Mouse (Mus musculus) neural tube, embryonic 15.5 days (tissue): ENCODE data around the gene Mypop. TPM values are rescaled to one million over a fixed set of nuclear protein-coding genes. Genes with fewer than 3 reads are reported as not detected.

ENCODE experiments used
- ATAC-seq: fragments of 200-750 bp; cut with Nextera tagmentation; 2 replicates; pipeline ENCODE4 v1.8.0; 2017; ENCODE audit warnings: mild to moderate bottlenecking, moderate TSS enrichment, moderate library complexity; ENCODE audit not compliant: low FRiP score
- H3K27ac ChIP-seq: fragments of 300-500 bp; sonication (generic); replicated peaks from 2 replicates; pipeline ENCODE4 v1.5.1; 2015; ENCODE audit warnings: mild to moderate bottlenecking, inconsistent platforms
- H3K27me3 ChIP-seq: fragments of 300-500 bp; sonication (generic); replicated peaks from 2 replicates; pipeline ENCODE4 v1.6.1; 2015; ENCODE audit warnings: inconsistent platforms
- H3K36me3 ChIP-seq: fragments of 300-500 bp; sonication (generic); 2 replicates; pipeline ENCODE4 v1.6.1; 2015; ENCODE audit warnings: inconsistent platforms
- H3K4me1 ChIP-seq: fragments of 300-500 bp; sonication (generic); 2 replicates; pipeline ENCODE4 v1.6.1; 2015; ENCODE audit warnings: inconsistent platforms
- H3K4me2 ChIP-seq: fragments of 300-500 bp; sonication (generic); 2 replicates; pipeline ENCODE4 v1.6.1; 2015; ENCODE audit warnings: inconsistent platforms, mild to moderate bottlenecking, moderate library complexity
- H3K4me3 ChIP-seq: fragments of 300-500 bp; sonication (generic); replicated peaks from 2 replicates; pipeline ENCODE4 v1.5.1; 2015; ENCODE audit warnings: mild to moderate bottlenecking, inconsistent platforms
- H3K9ac ChIP-seq: fragments of 300-500 bp; sonication (generic); replicated peaks from 2 replicates; pipeline ENCODE4 v1.6.1; 2015; ENCODE audit warnings: mild to moderate bottlenecking, inconsistent platforms
- H3K9me3 ChIP-seq: fragments of 300-500 bp; sonication (generic); replicated peaks from 2 replicates; pipeline ENCODE4 v1.6.1; 2016; ENCODE audit warnings: inconsistent platforms
- WGBS: fragments of 180-500 bp; shearing (Covaris S2); methylation state at CpG from one replicate; pipeline ENCODE4 v1.1.7; 2015; ENCODE audit warnings: mixed read lengths; 5-methylcytosine and 5-hydroxymethylcytosine counted together
- polyA plus RNA-seq: library from polyadenylated mRNA; unstranded; fragments of >200 nt; fragmentation: Nextera tagmentation; extraction: Ambion mirVana; gene quantifications from 2 replicates; pipeline ENCODE4 v1.2.1, GENCODE M21; 2015

The Mypop gene
- polyA plus RNA-seq, 1 experiment from 2014 or later, result 8.0 TPM

DNA sequence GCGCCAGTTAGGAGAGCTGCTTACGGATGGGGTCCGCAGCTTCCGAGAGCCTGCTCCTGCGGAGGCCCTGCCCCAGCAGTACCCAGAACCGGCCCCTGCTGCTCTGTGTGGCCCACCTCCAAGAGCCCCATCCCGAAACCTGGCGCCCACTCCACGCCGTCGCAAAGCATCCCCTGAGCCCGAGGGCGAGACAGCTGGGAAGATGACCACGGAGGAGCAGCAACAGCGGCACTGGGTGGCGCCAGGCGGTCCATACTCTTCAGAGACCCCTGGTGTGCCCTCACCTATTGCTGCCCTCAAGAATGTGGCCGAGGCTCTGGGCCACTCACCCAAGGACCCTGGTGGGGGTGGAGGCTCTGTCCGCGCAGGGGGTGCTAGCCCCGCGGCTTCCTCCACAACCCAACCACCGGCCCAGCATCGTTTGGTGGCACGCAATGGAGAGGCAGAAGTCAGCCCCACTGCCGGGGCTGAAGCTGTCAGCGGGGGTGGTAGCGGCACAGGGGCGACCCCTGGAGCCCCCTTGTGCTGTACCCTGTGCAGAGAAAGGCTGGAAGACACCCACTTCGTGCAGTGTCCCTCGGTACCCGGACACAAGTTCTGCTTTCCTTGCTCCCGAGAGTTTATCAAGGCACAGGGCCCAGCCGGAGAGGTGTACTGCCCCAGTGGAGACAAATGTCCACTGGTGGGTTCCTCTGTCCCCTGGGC lies 14.5 kb downstream of the Mypop start:
- no peaks in the 10 kb centered on the region for H3K9me3 ChIP-seq
- no peak overlapping the region for H3K27ac ChIP-seq
- peak overlapping the region; percentile 87 for H3K9ac ChIP-seq
- H3K4me1 ChIP-seq, result peaks cover 58% of the 10 kb centered on the region
- H3K4me3 ChIP-seq, result peak overlapping the region; percentile 84
- H3K27me3 ChIP-seq, result no peaks in the 10 kb centered on the region
- ATAC-seq, result no peak
- H3K36me3 ChIP-seq, result peaks cover 17% of the 10 kb centered on the region
- H3K4me2 ChIP-seq, result peak overlapping the region; percentile 98
- WGBS, result 81% methylated on average over 34 of the region's 34 CpGs

DNA sequence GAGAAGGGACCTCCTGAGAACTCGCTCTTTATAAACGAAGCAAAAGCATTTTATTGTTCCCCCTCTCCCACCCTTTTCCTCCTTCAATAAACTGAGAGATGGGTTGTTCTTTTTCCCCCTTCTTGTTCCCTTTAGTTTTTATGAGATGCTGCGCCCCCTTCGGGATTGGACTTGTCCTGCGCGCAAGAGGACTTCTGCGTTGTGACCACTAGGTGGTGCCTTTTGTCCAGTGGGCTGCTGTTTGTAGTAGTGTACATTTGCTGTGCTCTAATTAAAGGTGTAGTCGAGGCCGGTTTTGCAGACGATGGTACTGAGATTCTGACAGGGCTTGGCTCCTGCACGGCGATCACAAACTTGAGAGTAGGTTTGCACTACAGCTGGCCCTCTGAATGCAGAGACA lies 15.4 kb downstream of the Mypop start:
- Histone ChIP-seq H3K4me1 (peaks cover 49% of the 10 kb centered on the region), H3K4me3 (0 out of 2 replicates have a peak overlapping the region, but pooled peaks have one; percentile 7), H3K9ac (no peak overlapping the region), H3K27ac (no peak overlapping the region), H3K36me3 (peaks cover 17% of the 10 kb centered on the region), H3K9me3 (no peaks in the 10 kb centered on the region), H3K27me3 (no peaks in the 10 kb centered on the region), H3K4me2 (peak overlapping the region; percentile 98)
- no peak for ATAC-seq
- 6% methylated on average over 12 of the region's 12 CpGs for WGBS

DNA sequence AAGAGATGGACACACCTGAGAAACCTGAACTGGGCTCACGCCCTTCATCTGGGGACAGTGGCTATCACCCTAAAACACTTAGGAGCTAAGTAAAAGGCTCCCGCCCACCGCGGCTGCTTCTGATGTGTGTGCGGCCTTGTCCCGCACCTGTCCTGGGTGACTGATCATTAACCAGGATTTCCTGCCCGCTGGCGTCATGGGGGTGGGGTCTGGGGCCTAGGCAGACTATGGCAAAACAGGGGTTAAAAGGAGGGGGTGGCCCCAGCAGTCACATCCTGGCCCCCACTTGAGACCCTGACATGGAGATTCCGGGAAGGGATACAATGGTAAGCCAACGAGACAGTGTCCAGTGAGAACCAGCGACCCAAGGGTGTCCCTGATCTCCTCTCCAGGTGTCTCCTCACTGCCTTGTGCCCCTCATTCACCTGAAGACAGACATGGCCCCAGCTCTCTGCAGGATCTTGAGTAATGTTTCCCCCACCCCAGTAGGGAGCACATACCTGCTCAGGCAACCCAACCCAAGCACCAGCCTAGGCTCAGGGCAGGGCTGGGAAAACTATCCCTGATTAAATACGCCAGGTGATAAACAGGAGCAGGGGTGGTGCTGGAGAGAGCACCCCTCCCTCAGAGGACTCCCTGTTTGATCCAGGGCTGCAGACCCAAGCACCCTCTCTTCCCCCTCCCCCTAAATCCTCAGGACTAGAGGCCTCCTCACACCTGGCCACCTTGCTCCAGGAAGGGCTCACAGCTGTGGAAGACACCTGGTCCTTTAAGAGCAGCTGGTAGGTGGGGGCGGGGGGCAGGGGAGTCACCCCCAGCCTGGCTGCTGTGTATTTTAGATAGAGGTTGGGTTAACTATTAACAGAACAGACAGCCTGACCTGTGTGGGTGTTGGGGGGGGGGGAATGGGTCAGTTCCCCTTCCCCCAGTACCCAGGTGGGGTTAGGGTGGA lies 16.3 kb downstream of the Mypop start:
- 0 out of 2 replicates have a peak overlapping the region, but pooled peaks have one; percentile 7 for H3K4me3 ChIP-seq
- no peak overlapping the region for H3K27ac ChIP-seq
- no peaks in the 10 kb centered on the region for H3K9me3 ChIP-seq
- H3K4me1 ChIP-seq, result peaks cover 46% of the 10 kb centered on the region
- H3K27me3 ChIP-seq, result no peaks in the 10 kb centered on the region
- H3K9ac ChIP-seq, result no peak overlapping the region
- WGBS, result 80% methylated on average over 13 of the region's 13 CpGs
- ATAC-seq, result no peak
- H3K36me3 ChIP-seq, result peaks cover 17% of the 10 kb centered on the region
- H3K4me2 ChIP-seq, result peak overlapping the region; percentile 98

DNA sequence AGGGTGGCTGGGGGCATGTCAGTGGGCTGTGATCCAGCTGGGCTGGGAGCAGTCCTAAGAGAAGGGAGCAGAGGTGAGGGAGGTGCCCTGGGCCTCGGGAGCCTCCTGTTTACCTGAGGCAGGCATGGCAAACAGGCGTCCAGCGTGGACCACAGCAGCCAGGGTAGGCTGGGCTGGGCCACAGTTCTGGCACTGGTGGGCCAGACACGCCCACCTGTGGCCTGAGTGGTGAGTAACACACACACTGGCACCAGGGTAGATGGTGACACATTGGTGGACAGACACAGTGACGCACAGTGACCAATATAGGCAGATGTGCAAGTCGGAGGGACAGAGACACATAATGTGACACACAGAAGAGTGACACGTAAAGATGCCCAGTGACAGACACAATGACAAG lies 19.5 kb downstream of the Mypop start:
- WGBS, result 86% methylated on average over 7 of the region's 7 CpGs
- H3K27me3 ChIP-seq, result no peaks in the 10 kb centered on the region
- H3K4me2 ChIP-seq, result no peak overlapping the region
- H3K4me3 ChIP-seq, result no peak overlapping the region
- H3K9ac ChIP-seq, result no peak overlapping the region
- peaks cover 30% of the 10 kb centered on the region for H3K4me1 ChIP-seq
- ATAC-seq, result no peak
- no peak overlapping the region for H3K27ac ChIP-seq
- no peaks in the 10 kb centered on the region for H3K9me3 ChIP-seq
- peaks cover 15% of the 10 kb centered on the region for H3K36me3 ChIP-seq

DNA sequence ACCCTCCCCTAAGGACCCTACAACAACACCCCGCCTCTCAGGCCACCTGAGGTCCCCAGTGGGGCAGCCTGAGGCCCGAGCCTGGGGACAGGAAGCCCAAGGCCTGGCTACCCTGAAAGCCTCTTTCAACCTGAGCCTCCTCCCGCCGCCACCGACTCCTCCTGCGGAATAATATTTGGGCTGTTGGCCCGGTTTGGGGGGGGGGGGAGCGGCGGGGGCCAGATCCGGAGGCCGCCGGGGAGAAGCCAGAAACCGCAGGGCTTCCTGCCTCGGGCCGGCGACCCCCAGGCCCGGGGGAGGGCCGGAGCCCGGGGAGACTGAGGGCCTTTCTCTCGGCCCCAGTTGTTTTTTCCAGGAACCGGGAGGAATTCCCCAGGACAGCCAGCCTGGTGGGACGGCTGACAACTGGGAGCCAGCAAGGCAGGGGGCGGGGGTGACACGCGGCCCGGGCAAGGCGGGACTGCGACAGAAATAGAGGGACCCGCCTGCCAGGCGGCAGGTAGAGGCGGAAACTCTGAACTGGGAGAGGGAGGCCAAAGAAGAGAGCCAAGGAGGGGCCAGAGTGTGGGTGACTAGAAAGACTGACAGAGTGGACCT lies 21.1 kb downstream of the Mypop start:
- peak overlapping the region; percentile 29 for H3K9ac ChIP-seq
- H3K27me3 ChIP-seq, result no peaks in the 10 kb centered on the region
- WGBS, result 5% methylated on average over 28 of the region's 31 CpGs
- H3K4me2 ChIP-seq, result peak overlapping the region; percentile 52
- 0 out of 2 replicates have a peak overlapping the region, but pooled peaks have one; percentile 37 for H3K27ac ChIP-seq
- H3K4me3 ChIP-seq, result peak overlapping the region; percentile 25
- ATAC-seq, result no peak
- peaks cover 15% of the 10 kb centered on the region for H3K4me1 ChIP-seq
- no peaks in the 10 kb centered on the region for H3K9me3 ChIP-seq
- H3K36me3 ChIP-seq, result peaks cover 2% of the 10 kb centered on the region; the same call in 1 of the 2 replicates

DNA sequence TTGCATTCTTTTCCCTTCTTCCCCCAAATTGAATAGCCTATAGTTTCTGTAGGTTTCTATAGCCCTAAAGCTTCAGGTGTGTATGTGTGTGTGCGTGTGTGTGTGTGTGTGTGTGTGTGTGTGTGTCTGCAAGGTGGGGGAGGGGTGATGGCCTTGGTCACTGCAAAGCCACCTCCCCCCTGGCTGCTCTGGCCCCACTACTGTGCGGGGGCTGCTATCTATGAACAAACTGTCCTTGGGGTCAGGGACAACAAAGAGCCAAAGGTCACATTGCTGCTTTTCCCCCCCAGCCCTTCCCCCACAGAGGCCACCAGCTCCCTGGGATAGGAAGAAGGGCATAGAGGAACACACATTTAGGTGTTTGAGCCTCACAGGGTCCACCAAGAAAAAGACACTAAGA lies 21.8 kb downstream of the Mypop start:
- 70% methylated on average over 2 of the region's 2 CpGs for WGBS
- Histone ChIP-seq H3K36me3 (no peaks in the 10 kb centered on the region), H3K4me2 (no peak overlapping the region), H3K9ac (no peak overlapping the region), H3K9me3 (no peaks in the 10 kb centered on the region), H3K4me3 (no peak overlapping the region), H3K27ac (no peak overlapping the region), H3K27me3 (no peaks in the 10 kb centered on the region), H3K4me1 (peaks cover 10% of the 10 kb centered on the region)
- no peak for ATAC-seq

DNA sequence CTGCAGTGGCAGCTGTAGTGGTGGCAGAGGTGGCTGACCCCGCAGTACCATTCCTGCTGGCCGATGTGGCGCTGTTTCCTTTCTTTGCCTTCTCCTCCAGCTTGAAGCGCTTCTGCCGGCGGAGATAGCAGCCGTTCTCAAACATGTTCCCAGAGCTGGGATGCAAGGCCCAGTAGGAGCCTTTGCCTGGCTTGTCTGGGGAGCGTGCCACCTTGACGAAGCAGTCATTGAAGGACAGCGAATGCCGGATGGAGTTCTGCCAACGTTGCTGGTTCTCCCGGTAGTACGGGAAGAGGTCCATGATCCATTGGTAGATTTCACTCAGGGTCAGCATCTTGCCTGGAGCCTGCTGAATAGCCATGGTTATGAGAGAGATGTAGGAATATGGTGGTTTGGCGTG lies 23.4 kb downstream of the Mypop start:
- Histone ChIP-seq H3K9me3 (no peaks in the 10 kb centered on the region), H3K27ac (no peak overlapping the region), H3K36me3 (no peaks in the 10 kb centered on the region), H3K27me3 (no peaks in the 10 kb centered on the region), H3K4me1 (peaks cover 10% of the 10 kb centered on the region), H3K9ac (no peak overlapping the region), H3K4me2 (no peak overlapping the region), H3K4me3 (no peak overlapping the region)
- WGBS, result 69% methylated on average over 15 of the region's 15 CpGs
- no peak for ATAC-seq

DNA sequence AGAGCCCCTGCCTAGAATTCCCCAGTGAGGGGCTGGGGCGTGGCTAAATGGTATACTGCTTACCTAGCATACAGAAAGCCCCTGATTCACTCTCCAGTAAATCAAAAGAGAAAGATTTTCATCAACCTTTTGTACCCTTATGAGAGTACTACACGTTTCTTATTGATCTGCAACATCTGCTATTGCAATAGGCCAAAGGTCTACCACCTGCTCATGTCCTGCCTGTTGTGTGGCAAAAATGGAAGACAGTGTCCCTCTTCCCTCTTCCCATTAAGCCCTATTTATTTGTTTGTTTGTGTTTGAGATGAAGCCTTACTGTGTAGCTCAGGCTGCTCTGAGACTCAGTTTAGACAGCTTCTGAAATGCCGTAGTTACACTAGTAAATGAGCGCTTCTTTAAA lies 25.0 kb downstream of the Mypop start:
- ATAC-seq, result no peak
- Histone ChIP-seq H3K9me3 (no peaks in the 10 kb centered on the region), H3K4me1 (peaks cover 10% of the 10 kb centered on the region), H3K4me3 (no peak overlapping the region), H3K4me2 (no peak overlapping the region), H3K9ac (no peak overlapping the region), H3K27me3 (peaks cover 10% of the 10 kb centered on the region), H3K27ac (no peak overlapping the region), H3K36me3 (no peaks in the 10 kb centered on the region)
- WGBS, result 84% methylated on average over 4 of the region's 4 CpGs

DNA sequence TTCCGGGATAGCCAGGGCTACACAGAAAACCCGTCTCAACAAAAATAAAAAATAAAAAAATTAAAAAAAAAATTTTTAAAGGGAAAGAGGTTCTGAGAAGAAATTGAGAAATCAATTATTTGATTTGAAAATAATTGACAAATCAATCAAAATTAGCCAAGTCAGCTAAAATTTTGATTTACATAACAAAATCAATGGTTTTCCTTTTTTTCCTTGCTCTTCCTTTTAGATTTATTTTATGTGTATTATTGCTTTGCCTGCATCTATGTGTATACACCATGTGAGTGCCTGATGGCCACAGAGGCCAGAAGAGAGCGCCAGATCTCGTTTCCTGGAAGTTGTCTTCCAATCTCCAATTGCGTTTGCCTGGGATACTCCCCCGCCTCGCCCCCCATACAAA lies 26.9 kb downstream of the Mypop start:
- H3K4me2 ChIP-seq, result no peak overlapping the region
- no peaks in the 10 kb centered on the region for H3K36me3 ChIP-seq
- no peak for ATAC-seq
- H3K9ac ChIP-seq, result no peak overlapping the region
- H3K4me3 ChIP-seq, result no peak overlapping the region
- no peaks in the 10 kb centered on the region for H3K9me3 ChIP-seq
- no peak overlapping the region for H3K27ac ChIP-seq
- no peaks in the 10 kb centered on the region for H3K4me1 ChIP-seq
- H3K27me3 ChIP-seq, result peaks cover 29% of the 10 kb centered on the region
- WGBS, result 92% methylated on average over 7 of the region's 7 CpGs

DNA sequence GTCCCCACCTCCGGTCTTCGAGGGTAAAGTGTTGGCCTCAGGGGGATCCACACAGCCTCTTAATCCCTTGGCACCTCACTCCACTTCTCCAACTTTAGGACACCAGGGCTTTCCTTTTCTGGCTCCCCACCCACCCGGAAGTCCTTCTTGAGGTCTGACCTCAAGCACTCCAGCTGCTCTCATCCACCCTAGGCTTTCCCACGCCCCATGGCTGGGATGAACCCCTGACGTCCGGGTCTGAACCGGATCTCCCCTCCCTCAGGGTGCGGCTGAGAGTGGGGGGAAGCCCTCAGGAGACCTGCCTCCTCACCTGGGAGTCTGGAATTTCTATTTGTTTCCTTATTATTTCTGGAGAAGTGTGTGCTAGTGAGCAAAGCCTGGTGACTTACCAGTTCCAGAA lies 30.0 kb downstream of the Mypop start:
- H3K27ac ChIP-seq, result no peak overlapping the region
- H3K9me3 ChIP-seq, result no peaks in the 10 kb centered on the region
- no peak overlapping the region for H3K9ac ChIP-seq
- no peak overlapping the region for H3K4me2 ChIP-seq
- no peaks in the 10 kb centered on the region for H3K36me3 ChIP-seq
- H3K4me3 ChIP-seq, result no peak overlapping the region
- WGBS, result 35% methylated on average over 8 of the region's 8 CpGs
- ATAC-seq, result no peak
- peaks cover 22% of the 10 kb centered on the region for H3K4me1 ChIP-seq
- H3K27me3 ChIP-seq, result peaks cover 37% of the 10 kb centered on the region

DNA sequence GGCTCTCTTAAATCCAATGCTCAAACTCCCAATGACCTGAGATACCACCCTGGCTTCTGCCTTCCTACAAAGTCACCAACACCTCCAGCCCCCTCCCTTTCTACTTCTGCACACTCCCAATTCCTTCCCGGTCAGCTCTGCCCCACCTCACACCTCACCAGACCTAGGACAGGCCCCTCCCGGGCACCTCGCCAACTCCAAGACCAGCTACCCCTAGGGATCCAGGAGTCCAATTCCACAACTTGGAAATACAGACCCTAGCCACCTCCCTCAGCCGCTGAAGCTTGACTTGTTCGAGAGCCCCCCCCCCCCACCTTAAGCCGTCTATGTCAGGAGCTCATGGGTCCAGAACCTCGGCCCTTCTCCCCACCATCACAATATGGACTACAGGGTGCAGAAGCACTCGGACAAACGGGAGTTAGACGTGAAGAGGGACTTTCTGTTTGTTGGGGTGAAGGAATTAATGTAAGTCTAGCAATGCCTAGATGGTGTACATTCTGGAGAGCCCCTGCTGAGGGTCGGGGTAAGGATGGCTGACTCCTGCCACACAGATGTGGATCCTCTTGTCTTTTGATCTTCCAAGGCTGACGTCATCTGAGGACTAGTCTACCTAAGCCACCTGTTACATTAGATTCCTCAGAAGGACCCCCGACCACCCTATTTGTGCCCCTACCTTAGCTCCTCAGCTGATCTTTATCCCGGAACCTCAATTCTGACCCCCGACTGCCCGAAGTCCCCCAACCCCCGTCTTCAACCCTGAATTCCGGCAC lies 31.3 kb downstream of the Mypop start:
- H3K4me2 ChIP-seq, result no peak overlapping the region
- peaks cover 27% of the 10 kb centered on the region for H3K4me1 ChIP-seq
- no peaks in the 10 kb centered on the region for H3K9me3 ChIP-seq
- H3K4me3 ChIP-seq, result no peak overlapping the region
- H3K36me3 ChIP-seq, result no peaks in the 10 kb centered on the region
- H3K27me3 ChIP-seq, result peaks cover 37% of the 10 kb centered on the region
- no peak for ATAC-seq
- no peak overlapping the region for H3K9ac ChIP-seq
- no peak overlapping the region for H3K27ac ChIP-seq
- 56% methylated on average over 18 of the region's 18 CpGs for WGBS
